Mouse (Mus musculus): Measurements from ENCODE around the gene Zfp748. TPM values are rescaled to one million over a fixed set of nuclear protein-coding genes. Genes with fewer than 3 reads are reported as not detected.

Gene Zfp748
- polyA plus RNA-seq (2014; fragmentation: Illumina TruSeq; extraction: RNeasy Lipid Tissue Mini Kit (QIAGEN cat#74804); ENCODE audit: low read depth, low replicate concordance), result 32.6 TPM

GRCm38 (mm10) chr13:67553730-67554129 is at the start of gene Zfp748:
Gene Zfp748, minus strand, starts transcription at chr13:67553830.

GRCm38 (mm10) chr13:67525753-67526410 is 27.7 kb downstream of the Zfp748 start, which contains the start of the genes Gm26965 and Zfp87:
Gene Gm26965, minus strand, starts transcription at chr13:67526151.
Gene Zfp87, minus strand, starts transcription at chr13:67526177.

GRCm38 (mm10) chr13:67500084-67500719 is 53.4 kb downstream of the Zfp748 start, which contains the start of gene Zfp58:
Gene Zfp58, minus strand, starts transcription at chr13:67500555.

Other genes starting within 250 kb of the Zfp748 start
- 1.3 TPM for gene Zfp457, start 247.3 kb downstream of the Zfp748 start, polyA plus RNA-seq (2014; fragmentation: Illumina TruSeq; extraction: RNeasy Lipid Tissue Mini Kit (QIAGEN cat#74804); ENCODE audit: low read depth, low replicate concordance)
- gene Zfp595, start 221.3 kb downstream of the Zfp748 start, polyA plus RNA-seq (2014; fragmentation: Illumina TruSeq; extraction: RNeasy Lipid Tissue Mini Kit (QIAGEN cat#74804); ENCODE audit: low read depth, low replicate concordance), result 10.1 TPM
- 2.2 TPM for gene Gm28044, start 193.3 kb downstream of the Zfp748 start, polyA plus RNA-seq (2014; fragmentation: Illumina TruSeq; extraction: RNeasy Lipid Tissue Mini Kit (QIAGEN cat#74804); ENCODE audit: low read depth, low replicate concordance)
- gene Zfp953, start 193.2 kb downstream of the Zfp748 start, polyA plus RNA-seq (2014; fragmentation: Illumina TruSeq; extraction: RNeasy Lipid Tissue Mini Kit (QIAGEN cat#74804); ENCODE audit: low read depth, low replicate concordance), result 5.3 TPM
- gene Gm28041, start 178.1 kb downstream of the Zfp748 start, polyA plus RNA-seq (2014; fragmentation: Illumina TruSeq; extraction: RNeasy Lipid Tissue Mini Kit (QIAGEN cat#74804); ENCODE audit: low read depth, low replicate concordance), result 0.48 TPM
- 1.2 TPM for gene Zfp456, start 178.0 kb downstream of the Zfp748 start, polyA plus RNA-seq (2014; fragmentation: Illumina TruSeq; extraction: RNeasy Lipid Tissue Mini Kit (QIAGEN cat#74804); ENCODE audit: low read depth, low replicate concordance)
- 2.6 TPM for gene Zfp429, start 154.0 kb downstream of the Zfp748 start, polyA plus RNA-seq (2014; fragmentation: Illumina TruSeq; extraction: RNeasy Lipid Tissue Mini Kit (QIAGEN cat#74804); ENCODE audit: low read depth, low replicate concordance)
- gene Zfp459, start 132.4 kb downstream of the Zfp748 start, polyA plus RNA-seq (2014; fragmentation: Illumina TruSeq; extraction: RNeasy Lipid Tissue Mini Kit (QIAGEN cat#74804); ENCODE audit: low read depth, low replicate concordance), result 1.3 TPM
- gene Zfp874a, start 102.2 kb downstream of the Zfp748 start, polyA plus RNA-seq (2014; fragmentation: Illumina TruSeq; extraction: RNeasy Lipid Tissue Mini Kit (QIAGEN cat#74804); ENCODE audit: low read depth, low replicate concordance), result 8.6 TPM
- gene Zfp874b, start 69.6 kb downstream of the Zfp748 start, polyA plus RNA-seq (2014; fragmentation: Illumina TruSeq; extraction: RNeasy Lipid Tissue Mini Kit (QIAGEN cat#74804); ENCODE audit: low read depth, low replicate concordance), result 4.4 TPM
- gene Zfp58, start 53.3 kb downstream of the Zfp748 start, polyA plus RNA-seq (2014; fragmentation: Illumina TruSeq; extraction: RNeasy Lipid Tissue Mini Kit (QIAGEN cat#74804); ENCODE audit: low read depth, low replicate concordance), result 52.5 TPM
- not detected for gene Gm26965, start 27.7 kb downstream of the Zfp748 start, polyA plus RNA-seq (2014; fragmentation: Illumina TruSeq; extraction: RNeasy Lipid Tissue Mini Kit (QIAGEN cat#74804); ENCODE audit: low read depth, low replicate concordance)
- 31.5 TPM for gene Zfp87, start 27.7 kb downstream of the Zfp748 start, polyA plus RNA-seq (2014; fragmentation: Illumina TruSeq; extraction: RNeasy Lipid Tissue Mini Kit (QIAGEN cat#74804); ENCODE audit: low read depth, low replicate concordance)
- 11.3 TPM for gene Zfp729b, start 55.9 kb upstream of the Zfp748 start, polyA plus RNA-seq (2014; fragmentation: Illumina TruSeq; extraction: RNeasy Lipid Tissue Mini Kit (QIAGEN cat#74804); ENCODE audit: low read depth, low replicate concordance)
- gene Gm49345, start 83.9 kb upstream of the Zfp748 start, polyA plus RNA-seq (2014; fragmentation: Illumina TruSeq; extraction: RNeasy Lipid Tissue Mini Kit (QIAGEN cat#74804); ENCODE audit: low read depth, low replicate concordance), result not detected
- gene Zfp729a, start 84.0 kb upstream of the Zfp748 start, polyA plus RNA-seq (2014; fragmentation: Illumina TruSeq; extraction: RNeasy Lipid Tissue Mini Kit (QIAGEN cat#74804); ENCODE audit: low read depth, low replicate concordance), result 4.5 TPM
- 11.4 TPM for gene Zfp738, start 133.2 kb upstream of the Zfp748 start, polyA plus RNA-seq (2014; fragmentation: Illumina TruSeq; extraction: RNeasy Lipid Tissue Mini Kit (QIAGEN cat#74804); ENCODE audit: low read depth, low replicate concordance)
- 19.5 TPM for gene Zfp65, start 175.3 kb upstream of the Zfp748 start, polyA plus RNA-seq (2014; fragmentation: Illumina TruSeq; extraction: RNeasy Lipid Tissue Mini Kit (QIAGEN cat#74804); ENCODE audit: low read depth, low replicate concordance)
- 9.0 TPM for gene Zfp85, start 201.4 kb upstream of the Zfp748 start, polyA plus RNA-seq (2014; fragmentation: Illumina TruSeq; extraction: RNeasy Lipid Tissue Mini Kit (QIAGEN cat#74804); ENCODE audit: low read depth, low replicate concordance)
- gene Zfp493, start 225.9 kb upstream of the Zfp748 start, polyA plus RNA-seq (2014; fragmentation: Illumina TruSeq; extraction: RNeasy Lipid Tissue Mini Kit (QIAGEN cat#74804); ENCODE audit: low read depth, low replicate concordance), result 1.4 TPM

Measured in testis, adult 10 weeks (tissue).